Mouse (Mus musculus): Measurements from ENCODE around the gene Ttc36.

Ttc36 gene

DNA sequence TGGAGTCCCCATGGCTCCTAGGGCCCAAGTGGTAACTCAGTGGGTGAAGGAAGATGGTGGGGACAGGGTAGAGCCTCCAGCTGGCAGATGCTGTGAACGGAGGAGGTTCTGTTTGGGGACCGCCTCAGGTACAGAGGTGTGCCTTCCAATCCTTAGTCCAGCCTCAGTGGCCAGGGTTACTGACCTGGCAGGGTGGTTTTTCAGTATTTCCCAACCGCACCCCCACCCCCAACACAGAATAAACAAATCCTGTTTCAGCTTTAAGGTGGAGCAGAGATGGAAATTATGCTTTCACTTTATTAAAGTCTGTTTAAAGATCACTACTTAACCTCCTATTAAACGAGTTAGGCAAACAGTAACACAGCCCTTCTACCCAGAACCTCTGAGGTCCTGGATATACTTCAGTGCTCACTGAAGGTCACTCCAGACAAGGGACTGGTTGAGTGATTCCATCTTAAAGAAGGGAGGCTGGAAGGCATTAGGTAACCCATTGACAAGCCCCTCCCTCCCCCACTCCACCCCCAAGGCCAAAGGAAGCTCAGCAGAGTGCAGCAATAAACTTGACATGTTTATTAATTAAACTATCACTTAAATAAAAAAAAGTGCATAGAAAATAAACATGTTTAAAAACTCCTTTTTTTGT lies at the start of gene Ttc36:
Gene Ttc36, minus strand, starts transcription at position 265 of the 643 bp plus-strand sequence.
- peak; percentile 75 for DNase-seq (ENCODE audit: low spot score)

DNA sequence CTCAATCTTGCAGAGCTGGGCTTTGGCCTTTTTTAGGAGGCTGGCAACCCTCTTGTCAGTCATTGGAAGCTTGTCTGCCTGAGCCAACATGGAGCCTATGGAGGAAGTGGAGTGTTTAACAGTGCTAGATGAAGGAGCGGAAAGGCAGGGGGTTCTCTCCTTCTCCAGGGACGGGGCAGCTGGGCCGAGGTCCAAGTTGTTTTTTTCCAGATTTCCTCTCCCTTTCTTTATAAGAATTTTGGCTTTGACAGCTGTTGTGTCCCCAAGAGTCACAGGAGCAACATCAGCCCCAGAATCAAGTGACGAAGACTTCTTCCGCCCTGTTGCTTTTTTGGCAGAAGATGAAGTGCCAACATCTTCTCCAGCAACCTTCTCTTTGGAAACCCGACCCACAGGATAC lies 44.6 kb upstream of the Ttc36 start:
- DNase-seq (ENCODE audit: low spot score): no peak

DNA sequence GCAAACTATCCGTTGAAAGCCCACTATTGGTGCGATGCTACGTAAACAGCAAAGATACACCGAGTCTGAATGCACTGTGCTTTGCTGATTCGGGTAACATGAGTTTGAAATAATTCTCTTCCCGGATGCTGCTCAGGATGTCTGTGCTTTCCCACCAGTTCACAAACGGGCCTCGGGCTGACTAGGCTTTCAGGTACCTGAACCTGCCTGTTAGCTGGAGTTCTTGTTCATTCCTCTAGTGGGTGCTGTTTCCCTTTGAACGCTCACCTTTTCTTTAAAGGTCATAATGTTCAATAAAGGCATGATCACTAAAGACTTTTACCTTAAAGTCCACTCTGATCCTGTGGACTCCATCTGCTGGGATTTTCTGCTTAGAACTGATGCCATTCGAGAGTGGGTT lies 38.4 kb upstream of the Ttc36 start:
- DNase-seq (ENCODE audit: low spot score): peak; percentile 38

DNA sequence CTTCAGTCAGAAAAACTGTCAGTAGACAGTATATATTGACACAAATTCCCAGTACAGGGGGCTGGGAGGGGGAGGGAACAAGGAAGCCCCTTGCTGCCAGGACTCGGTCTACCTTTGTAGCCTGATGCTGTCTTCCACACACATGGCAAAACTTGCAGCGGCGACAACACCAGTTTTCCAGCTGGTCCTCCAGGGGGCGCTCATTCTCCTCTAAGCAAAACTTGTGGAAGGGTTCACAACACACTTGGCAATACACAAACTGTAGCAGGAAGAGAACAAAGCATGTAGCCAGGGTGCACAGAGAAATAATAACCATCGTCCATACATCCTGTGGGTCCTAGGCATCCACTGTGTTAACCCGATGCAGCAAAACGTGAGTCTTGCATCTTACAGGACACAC lies 33.6 kb upstream of the Ttc36 start:
- peak; percentile 71 for DNase-seq (ENCODE audit: low spot score)

DNA sequence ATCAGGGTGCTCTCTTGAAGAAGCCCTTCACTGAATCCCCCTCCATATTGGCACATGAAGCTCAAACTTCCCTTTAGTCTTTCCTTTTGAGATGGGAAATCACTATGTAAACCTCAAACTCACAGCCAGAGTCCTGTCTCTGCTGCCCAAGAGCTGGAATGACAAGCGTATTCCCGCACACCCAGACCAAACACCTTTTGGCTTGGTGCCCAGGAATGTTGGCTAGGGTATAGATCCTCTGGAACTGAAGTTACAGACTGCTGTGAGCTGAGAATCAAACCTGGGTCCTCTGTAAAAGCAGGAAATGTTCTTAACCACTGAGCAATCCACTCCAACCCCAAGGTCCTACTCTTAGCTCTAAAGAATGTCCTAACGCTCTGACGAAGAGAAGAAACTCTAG lies 29.5 kb upstream of the Ttc36 start:
- DNase-seq (ENCODE audit: low spot score): peak; percentile 21

DNA sequence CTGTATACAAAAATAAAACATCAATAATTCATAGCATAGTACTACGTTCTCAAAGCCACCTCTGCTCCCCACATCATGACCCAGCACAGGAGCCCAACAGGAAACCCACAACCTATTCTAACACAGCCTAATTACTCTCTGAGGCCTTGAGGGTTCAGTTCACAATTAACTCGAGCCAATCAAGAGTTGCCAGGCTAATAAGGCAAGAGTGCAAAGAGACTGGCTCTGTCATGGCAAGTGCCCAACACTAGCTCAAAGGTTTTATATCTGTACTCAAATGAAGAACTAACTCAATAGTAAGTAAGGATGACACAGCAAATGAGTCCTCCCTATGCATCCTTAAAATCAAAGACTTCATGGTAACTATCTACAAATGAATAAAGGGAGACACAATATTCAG lies 27.6 kb upstream of the Ttc36 start:
- no peak for DNase-seq (ENCODE audit: low spot score)

DNA sequence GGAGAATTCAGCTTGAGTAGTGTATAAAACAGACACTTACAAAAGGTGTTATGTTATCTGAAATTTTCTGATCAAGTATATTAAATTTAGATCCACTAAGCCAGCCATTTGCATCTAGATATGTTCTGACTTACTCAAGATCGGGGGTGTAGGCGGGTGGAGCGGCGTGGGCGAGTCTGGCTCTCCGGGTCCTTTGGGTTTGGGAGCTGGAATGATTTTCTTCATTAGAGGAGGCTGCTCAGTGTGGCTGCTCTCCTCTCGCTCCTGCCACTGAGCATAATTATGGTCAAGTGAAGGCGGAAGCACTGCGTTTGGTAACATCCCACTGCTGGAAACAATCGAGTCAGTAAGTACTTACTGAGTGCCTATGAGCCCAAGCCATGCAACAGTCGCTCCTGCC lies 26.1 kb upstream of the Ttc36 start:
- no peak for DNase-seq (ENCODE audit: low spot score)

DNA sequence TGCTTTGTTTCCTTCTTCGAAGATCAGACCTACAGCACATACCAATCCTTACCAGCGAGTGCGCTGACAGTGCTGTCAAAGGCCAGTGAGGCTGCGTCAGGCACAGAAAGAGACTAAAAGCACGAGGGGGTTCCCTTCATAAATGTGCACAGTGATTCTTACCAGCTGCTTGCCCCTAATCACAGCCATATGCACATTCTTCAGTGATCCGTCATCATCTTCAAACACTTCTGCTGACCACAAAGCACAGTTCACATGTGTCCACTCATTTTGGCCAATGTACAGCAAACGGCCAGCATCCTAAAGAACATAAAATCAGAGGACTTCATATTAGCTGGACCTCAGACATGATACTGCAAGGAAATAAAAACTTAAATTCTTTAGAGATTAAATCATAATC lies 23.8 kb upstream of the Ttc36 start:
- no peak for DNase-seq (ENCODE audit: low spot score)

DNA sequence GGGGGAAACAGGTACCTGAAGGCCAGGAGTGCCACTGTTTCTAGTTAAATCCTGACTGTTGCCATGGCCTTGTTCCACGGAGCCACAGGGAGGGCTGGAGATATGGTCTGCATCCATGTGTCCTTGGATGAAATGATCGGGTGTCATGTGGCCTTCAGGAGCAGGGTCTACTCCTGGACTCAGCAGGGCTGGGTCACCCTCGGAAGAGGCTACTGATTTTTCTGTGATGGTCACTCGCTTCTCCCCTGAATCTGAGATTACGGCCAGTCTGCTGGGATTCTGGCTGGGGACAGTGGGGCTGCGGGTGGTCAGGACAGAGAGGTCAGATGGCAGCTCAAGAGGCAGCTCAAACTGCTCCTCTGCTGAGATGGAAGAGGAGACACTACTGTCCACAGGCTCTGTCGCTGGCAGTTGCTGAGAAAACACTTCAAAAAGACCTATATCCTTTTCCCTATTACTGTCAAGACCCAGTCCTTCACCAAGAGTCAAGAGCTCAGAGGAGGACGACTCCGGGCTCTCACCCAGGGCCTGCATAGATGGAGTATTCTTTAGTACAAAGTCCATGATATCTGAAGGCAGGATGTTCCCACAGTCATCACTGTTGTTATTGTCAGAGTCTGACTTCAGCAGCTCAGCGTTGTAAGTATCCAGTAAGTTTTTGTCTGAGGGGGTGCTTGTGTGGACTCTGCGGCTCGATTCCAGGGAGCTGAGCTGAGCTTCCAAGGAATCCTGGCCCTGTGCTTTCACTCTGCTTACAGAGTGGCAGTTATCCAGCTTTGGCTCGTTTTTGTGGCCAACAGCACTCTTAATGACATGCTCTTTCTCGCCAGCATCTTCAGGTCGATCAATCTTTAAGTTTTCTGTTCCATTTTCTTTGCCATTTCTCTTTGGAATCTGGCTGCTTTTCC lies 17.3 kb upstream of the Ttc36 start:
- no peak for DNase-seq (ENCODE audit: low spot score)

DNA sequence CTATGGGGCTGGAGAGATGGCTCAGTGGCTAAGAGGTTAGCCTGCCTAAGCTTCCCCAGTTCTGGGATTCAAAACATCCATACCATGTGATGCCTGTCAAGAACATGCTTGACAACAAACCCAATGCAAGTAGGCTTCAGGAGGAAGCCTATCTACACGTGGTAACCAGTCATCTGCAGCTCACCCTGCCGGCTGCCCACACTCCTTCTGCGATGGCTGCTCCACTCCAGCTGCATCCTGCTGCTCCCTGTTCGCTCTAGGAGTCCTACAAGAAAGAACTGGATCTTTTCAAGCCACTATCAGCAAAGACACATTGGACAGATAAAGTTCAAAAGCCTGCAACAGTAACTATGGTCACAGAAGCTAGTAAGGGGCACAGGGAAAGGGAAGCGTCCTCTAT lies 14.7 kb upstream of the Ttc36 start:
- DNase-seq (ENCODE audit: low spot score): no peak

DNA sequence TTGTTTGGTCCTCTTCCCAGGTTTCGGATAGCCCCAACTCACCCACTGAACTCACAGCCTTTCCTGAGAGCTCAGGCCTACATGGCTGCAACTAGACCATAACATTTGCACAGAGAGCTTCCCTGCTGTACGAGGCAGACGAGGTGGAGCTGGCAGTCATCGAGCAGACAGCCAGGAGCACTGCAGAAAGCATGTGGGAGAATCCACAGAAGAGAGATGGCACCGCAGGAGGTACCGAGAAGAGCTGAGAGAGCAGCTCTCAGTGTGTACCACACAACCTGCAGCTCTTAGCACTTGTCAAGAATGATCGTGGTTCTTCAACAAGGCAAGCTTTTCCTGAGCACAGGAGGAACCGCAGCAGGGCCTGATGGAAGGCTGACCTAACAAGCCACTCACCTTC lies 11.3 kb upstream of the Ttc36 start:
- no peak for DNase-seq (ENCODE audit: low spot score)

DNA sequence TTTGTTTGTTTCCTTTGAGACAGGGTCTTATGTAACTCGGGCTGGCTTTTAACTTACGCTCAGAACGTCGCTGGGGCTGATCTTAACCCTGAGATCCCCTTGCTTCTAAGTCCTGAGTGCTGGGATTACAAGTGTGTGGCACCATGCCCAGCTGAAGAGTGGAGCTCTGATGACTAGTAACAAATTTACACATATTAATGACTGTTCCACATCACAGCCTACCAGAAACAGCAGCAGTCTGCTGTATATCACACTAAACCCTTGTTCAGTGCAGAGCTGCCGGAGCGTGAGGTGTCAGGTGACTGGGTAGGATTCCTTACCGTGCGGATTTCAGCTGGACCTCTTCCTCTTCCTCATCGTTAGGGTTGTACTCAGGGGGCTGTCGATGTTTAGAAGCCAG lies 7.4 kb upstream of the Ttc36 start:
- DNase-seq (ENCODE audit: low spot score): no peak

DNA sequence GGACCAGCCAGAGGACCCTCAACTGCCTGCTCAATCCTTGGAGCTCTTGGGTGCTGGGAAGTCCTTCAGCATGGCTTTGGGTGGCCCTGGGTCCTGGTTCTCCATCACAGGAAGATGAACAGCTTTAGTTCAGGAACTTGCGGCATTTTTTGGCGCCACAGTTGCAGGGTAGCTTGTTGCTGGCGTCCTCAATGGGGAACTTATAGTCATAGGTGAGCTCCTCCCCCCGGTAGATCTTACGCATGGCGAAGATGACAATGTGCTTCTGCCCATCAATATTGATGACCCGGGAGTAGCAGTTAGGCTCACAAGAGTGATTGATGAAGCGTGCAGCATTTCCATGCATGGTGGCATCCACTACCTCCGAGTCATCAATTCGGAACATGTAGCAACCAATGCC lies 4.9 kb upstream of the Ttc36 start:
- no peak for DNase-seq (ENCODE audit: low spot score)

DNA sequence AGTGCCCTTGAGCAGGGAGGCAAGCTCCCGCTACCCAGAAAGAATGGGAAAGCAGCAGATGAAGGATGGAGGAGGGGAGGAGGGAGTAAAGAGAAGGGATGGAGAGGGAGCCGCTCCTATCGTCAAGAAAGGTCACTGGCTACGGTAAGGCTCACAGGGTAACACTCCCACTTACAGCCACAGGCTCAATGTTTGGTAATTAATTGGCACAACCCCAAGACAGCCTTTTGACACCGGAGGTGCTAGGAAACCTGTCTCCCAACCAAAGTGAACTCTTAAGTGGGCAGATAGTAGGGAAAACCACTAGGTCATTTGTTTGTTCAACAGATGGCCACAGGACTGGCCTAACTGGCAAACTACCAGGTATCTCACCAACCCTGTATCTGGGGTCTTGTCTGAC lies 4.3 kb upstream of the Ttc36 start:
- DNase-seq (ENCODE audit: low spot score): peak; percentile 34

DNA sequence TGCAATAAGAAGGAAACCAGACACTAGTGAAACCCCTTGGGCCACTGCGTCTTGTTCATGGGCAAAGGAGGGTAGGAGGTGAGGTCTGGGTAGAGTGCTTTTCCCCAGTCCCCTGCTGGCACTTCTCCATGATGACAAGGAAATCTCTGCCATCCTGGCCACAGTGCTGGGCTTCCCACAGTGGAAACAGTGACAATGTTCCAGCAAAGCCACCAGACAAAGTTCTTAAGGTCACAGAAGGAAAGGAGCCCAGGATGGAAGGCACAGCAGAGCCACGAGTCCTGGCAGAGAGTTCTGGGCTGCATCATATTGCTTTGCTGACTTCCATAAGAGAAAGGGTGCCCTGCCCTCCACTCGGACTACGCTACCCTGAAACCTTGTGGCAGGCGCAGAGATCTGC lies 2.7 kb upstream of the Ttc36 start:
- DNase-seq (ENCODE audit: low spot score): no peak

DNA sequence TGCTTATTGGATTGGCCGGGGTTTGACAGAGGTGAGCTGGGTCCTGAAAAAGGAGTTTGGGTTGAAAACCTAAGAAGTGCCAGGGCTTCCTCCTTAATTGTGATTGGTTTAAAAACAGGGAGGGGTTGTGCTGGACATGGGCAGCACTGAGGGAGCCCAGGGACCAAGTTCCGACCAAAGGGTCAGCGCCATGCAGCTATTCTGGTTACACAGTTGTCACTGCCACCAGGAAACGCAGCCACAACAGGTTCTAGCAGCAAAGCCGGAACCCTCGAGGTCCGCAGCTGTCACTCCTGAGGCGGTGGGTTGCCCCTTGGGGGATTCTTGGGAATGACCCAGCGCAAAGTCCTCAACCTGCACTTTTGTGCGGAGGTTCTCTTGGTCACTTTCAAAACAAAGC lies 1.8 kb upstream of the Ttc36 start:
- DNase-seq (ENCODE audit: low spot score): no peak

DNA sequence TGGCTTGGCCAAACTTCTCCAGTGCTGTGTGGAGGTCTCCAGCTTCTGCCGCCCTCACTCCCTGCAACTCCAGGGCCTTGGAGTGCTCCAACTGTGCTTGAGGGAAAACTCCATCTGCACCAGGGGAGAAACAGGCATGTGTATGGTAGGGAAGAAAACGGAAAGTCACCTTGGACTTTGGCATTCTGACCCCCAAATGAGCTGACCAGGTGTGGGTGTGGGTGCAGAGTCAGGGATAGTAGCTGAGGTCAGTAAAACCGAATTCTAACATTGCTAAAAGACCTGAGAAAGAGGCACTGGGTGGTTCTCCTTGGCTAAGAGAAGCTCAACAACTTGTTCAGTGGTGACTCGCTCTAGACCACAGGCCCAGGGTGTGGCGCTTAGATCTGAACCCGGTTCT lies 1.2 kb downstream of the Ttc36 start:
- no peak for DNase-seq (ENCODE audit: low spot score)

DNA sequence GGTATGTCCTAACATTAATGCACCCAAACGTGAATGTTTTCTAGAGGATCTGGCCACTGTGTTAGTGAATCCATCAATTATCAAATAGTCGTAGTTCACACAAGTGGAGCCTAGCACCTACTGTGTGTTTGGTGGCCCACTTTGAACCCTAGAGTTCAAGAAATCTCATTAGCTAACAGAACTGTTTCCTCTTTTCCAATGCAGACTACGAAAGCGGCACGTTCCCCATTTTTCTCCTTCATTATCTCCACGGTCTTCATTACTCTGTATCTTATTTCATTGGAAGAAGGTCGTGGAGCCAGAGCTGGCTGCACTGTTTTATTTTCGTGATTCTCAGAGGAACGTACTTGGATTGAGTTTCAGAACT lies 2.9 kb downstream of the Ttc36 start:
- DNase-seq (ENCODE audit: low spot score): no peak

DNA sequence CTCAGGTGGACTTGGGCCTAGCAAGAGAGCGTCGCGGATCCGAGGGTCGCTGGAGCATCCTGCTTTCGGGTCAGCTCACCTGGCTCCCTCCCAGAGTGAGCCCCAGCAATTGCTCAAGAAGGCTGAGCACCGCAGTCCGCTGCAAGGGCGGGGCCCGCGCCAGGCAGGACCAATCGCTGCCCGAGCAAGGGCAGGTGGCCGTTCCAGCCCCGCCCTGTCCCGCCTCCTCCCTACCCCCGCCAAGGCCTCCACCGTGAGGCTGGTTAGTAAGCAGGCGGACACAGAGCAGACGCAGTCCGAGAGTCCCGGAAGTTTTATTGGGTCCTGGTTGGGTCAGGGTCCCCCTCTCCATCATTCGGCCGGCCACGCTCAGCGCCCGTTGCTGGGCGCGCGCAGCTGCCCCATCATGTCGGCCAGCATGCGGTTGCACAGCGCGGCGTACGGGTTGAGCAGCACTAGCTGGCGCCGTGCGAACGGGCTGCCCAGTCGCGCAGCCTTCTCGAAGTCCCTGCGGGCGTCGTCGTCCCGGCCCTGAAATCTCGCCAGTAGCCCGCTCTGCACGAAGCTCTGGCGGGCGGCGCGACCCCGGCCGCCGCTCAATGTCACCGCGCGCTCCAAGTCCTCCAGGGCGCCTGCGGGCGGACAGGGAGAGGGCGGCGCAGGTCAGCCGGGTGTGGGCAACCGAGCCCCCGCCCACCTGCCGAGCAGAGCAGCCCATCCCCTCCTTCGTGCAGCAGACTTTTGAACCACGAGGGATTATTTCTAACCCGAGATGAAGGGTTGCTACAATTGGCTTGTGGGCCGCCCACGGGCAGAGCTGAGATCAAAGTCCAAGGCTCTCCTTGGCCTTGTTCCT lies 3.5 kb downstream of the Ttc36 start, which contains the start of gene Tmem25:
Gene Tmem25, minus strand, starts transcription at position 206 of the 856 bp plus-strand sequence.
- DNase-seq (ENCODE audit: low spot score): peak; percentile 88

DNA sequence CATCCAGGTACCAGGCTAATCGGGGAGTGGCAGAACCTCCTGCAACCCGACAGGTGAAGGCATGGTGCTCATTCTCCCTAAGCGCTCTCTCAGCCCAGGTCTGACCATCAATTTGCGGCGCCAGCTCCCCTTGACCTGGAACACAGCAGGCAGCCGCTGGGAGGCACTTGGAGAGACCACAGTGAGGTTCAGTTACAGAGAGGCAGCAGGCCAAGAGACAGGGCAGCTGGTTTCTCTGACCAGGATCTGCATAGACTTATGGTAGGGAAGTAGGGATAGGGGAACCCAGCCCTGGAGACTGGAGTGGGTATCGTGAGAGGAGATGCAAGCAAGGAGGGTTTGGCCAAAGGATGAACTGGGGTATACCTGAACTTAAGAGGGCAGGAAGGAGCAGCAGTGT lies 4.6 kb downstream of the Ttc36 start:
- no peak for DNase-seq (ENCODE audit: low spot score)

DNA sequence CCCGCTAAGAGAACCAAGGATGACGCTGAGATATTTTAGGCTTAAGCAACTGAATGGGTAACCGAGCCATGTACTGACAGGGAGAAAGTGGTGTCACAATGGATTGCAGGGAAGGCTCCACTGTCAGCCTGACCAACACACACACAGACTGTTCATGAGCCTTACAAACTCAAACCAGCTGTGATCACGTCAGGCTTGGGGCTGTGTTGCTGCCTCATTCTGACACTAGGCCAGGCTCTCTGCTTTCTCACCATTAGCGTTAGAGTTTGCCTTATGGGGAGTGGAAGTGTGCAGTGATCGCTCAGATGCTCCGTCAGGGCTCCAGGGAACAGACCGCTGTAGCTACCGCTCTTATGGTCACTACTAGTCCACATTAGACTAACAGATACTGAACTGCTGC lies 10.0 kb downstream of the Ttc36 start:
- DNase-seq (ENCODE audit: low spot score): no peak

DNA sequence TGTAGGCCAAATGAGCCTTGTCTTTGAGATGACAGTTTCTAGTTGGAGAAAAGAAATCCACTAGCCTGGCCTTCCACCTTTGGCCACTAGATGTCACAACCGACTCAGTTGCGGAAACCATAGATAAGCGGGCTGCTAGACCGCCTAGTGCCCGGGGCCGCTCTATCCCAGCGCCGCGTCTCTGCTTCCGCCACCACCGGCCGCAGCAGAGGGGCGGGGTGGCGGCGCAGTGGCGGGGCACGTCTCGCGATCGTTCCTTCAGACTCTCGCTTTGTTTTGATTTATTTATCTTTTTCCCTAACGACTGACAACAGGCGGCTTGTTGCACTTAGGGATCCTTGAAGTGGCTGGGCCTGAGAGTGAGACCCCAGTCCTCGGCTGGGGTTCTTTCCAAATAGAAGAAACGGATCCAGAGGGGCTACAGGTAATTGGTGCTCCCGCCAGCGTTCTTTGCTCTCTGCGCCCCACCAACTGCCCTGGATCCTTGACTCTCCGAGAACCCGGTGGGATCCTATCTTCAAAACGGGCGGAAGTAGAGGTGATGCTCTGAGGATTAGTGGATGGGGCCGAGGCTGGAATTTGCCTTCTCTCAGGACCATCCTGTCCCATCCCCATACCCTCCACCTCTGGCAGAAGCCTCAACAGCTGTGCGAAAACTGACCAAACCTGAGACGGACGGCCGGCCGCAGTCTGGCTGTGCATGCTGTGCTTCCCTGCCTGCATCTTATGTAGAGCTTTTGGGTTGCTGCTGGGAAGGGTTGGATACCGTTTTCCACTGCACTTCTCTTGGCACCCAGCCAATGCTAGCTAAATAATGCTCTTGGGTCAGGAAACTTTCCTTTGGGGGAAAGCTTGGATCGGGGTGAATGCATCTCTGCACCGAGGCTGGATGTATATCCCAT lies 29.9 kb downstream of the Ttc36 start:
- peak; percentile 95 for DNase-seq (ENCODE audit: low spot score)
